Mouse (Mus musculus): Measurements from ENCODE around the gene Ildr1. TPM values are rescaled to one million over a fixed set of nuclear protein-coding genes. Genes with fewer than 3 reads are reported as not detected.

Ildr1 gene
- under 1 TPM; 0.18 to 0.25 TPM for total RNA-seq (2021)
- long read RNA-seq, experiment 1: 0 reads
- long read RNA-seq, experiment 2, partial matches to known transcripts: 1 of 1 reads
- long read RNA-seq, experiment 2, other reads (novel, unspliced or antisense): 0 of 1 reads

DNA sequence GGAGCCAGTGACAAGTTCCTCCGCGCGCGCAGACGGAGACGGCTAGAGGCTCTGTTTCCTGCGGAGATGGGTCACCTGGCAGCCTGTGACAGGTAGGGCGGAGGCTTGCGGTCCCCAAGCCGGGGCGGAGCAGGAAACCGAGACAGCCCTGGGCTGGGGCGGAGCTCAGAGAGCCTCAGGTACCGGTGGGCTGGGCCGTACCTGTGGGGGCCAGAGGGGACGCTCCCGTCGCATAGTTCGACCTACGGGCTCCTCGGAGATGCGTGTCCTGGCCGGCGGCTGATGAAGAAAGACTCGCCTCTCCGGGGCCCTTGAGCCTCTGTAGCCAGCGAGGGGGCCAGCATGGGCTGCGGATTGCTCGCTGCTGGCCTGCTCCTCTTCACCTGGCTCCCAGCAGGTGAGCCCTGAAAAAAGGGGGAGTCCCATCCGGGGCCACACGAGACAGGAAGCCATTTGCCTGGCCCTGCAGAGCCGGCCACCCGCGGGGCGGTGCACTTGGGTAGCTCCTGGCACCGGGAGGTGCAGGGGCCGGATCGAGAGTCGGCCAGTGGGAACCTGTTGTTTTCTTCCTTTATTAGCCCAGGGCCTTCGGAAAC lies at the start of gene Ildr1:
Gene Ildr1 (plus strand): TSS at position 161 of the 596 bp plus-strand sequence.
- H3K4me3 ChIP-seq: peak within 1 kb of the TSS; percentile 34
- no peak for DNase-seq (ENCODE audit: low spot score in 2 of 2)
- H3K27ac ChIP-seq: no peak within 1 kb of the TSS
- TF ChIP-seq CTCF (conservative IDR thresholded peaks at IDR 0.05): no peak

DNA sequence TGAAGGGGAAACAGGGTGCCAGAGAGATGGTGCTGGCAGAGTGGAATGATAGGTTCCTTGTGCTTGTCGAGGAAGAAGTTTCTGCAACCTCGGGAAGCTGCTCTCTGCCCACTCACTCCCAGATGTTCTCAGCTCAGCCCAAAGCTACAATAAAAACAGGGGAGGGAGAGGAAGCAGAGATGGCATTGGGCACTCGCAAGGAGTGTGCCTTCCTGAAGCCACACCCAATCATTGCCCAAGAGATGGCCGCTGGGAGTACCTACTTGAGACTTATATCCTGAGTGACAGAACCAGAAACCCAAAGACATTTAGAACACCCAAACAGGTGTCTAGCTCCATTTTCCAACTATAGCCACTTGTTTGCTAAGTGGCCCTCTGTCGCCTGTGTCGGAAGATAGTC lies 48.7 kb upstream of the Ildr1 start:
- no peak overlapping the region for H3K4me3 ChIP-seq
- DNase-seq (ENCODE audit: low spot score in 2 of 2): no peak
- no peak overlapping the region for H3K27ac ChIP-seq
- no peak for TF ChIP-seq CTCF (conservative IDR thresholded peaks at IDR 0.05)

GRCm38 (mm10) chr16:36649304-36649703 lies 44.5 kb upstream of the Ildr1 start:
- no peak for DNase-seq (ENCODE audit: low spot score in 2 of 2)
- TF ChIP-seq CTCF (conservative IDR thresholded peaks at IDR 0.05): no peak
- no peak overlapping the region for H3K27ac ChIP-seq

GRCm38 (mm10) chr16:36650511-36650910 lies 43.3 kb upstream of the Ildr1 start:
- no peak for DNase-seq (ENCODE audit: low spot score in 2 of 2)
- no peak for TF ChIP-seq CTCF (conservative IDR thresholded peaks at IDR 0.05)
- Histone ChIP-seq H3K4me3 (no peak overlapping the region), H3K27ac (no peak overlapping the region)

More at GRCm38 (mm10) chr16:36649304-36649703, 44.5 kb upstream of the Ildr1 start:
- H3K4me3 ChIP-seq: no peak overlapping the region

DNA sequence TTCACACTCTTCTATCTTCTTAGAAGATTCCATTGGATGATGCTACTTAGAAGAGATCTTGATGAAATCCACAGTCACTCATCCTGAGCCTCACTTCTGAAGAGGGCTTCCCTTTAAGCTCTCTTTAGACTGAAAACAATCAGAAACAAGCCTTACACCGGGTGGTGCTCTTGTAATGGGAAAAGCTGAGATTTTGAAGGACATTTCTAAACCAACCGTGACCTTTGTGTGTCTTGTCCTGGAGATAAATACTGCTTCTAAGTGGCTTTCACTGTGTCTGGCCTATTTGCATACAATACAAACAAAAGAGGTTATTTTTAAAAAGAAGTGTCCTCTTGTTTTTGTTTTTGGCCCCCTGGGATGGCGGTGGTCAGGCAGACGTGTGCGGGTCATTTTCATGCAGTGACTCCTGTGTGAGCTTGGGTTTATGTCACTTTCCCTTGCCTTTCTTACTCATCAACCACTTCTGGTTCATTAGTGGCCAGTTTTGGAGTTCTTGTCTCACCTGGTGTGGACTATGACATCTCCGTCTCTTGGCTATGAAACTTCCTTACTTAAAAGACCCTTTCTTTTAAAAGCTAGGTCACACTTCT lies 42.5 kb upstream of the Ildr1 start:
- H3K27ac ChIP-seq: no peak overlapping the region
- no peak overlapping the region for H3K4me3 ChIP-seq
- DNase-seq (ENCODE audit: low spot score in 2 of 2): no peak
- TF ChIP-seq CTCF (conservative IDR thresholded peaks at IDR 0.05): no peak

- no peak for TF ChIP-seq CTCF (conservative IDR thresholded peaks at IDR 0.05)
- no peak overlapping the region for H3K27ac ChIP-seq
- no peak overlapping the region for H3K4me3 ChIP-seq
- DNase-seq (ENCODE audit: low spot score in 2 of 2): no peak
Measured at GRCm38 (mm10) chr16:36655199-36655598, 38.6 kb upstream of the Ildr1 start.

- Histone ChIP-seq H3K4me3 (no peak overlapping the region), H3K27ac (no peak overlapping the region)
- no peak for TF ChIP-seq CTCF (conservative IDR thresholded peaks at IDR 0.05)
- DNase-seq (ENCODE audit: low spot score in 2 of 2): no peak
Measured at GRCm38 (mm10) chr16:36655910-36656309, 37.9 kb upstream of the Ildr1 start.

GRCm38 (mm10) chr16:36661330-36661729 lies 32.4 kb upstream of the Ildr1 start:
- Histone ChIP-seq H3K27ac (no peak overlapping the region), H3K4me3 (no peak overlapping the region)
- no peak for DNase-seq (ENCODE audit: low spot score in 2 of 2)
- no peak for TF ChIP-seq CTCF (conservative IDR thresholded peaks at IDR 0.05)

GRCm38 (mm10) chr16:36663484-36663883 lies 30.3 kb upstream of the Ildr1 start:
- TF ChIP-seq CTCF (conservative IDR thresholded peaks at IDR 0.05): no peak
- H3K4me3 ChIP-seq: no peak overlapping the region
- DNase-seq (ENCODE audit: low spot score in 2 of 2): no peak
- H3K27ac ChIP-seq: no peak overlapping the region

DNA sequence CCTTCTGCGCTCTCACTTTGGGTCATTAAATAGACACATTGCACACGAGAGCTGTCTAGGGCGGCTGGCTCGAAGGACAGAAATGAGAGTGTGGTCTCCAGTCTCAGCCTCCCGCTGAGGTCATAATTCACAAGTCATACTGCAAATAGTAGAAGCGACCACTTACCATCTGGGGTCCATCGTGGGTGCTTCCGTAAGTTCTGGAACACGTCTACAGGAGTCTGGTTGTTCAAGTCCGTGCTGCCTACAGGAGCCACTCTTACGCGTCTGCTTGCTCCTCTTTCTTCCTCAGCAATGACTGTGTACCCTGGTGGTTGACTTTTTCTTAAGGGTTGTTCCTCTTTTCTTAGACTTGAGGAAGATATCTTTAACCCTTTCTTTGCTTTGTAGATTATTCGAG lies 28.0 kb upstream of the Ildr1 start, which contains the start of gene Cd86:
Gene Cd86 (minus strand): TSS at position 300 of the 400 bp plus-strand sequence.
- no peak for DNase-seq (ENCODE audit: low spot score in 2 of 2)
- Histone ChIP-seq H3K27ac (no peak within 1 kb of the TSS), H3K4me3 (no peak within 1 kb of the TSS)
- TF ChIP-seq CTCF (conservative IDR thresholded peaks at IDR 0.05): no peak

DNA sequence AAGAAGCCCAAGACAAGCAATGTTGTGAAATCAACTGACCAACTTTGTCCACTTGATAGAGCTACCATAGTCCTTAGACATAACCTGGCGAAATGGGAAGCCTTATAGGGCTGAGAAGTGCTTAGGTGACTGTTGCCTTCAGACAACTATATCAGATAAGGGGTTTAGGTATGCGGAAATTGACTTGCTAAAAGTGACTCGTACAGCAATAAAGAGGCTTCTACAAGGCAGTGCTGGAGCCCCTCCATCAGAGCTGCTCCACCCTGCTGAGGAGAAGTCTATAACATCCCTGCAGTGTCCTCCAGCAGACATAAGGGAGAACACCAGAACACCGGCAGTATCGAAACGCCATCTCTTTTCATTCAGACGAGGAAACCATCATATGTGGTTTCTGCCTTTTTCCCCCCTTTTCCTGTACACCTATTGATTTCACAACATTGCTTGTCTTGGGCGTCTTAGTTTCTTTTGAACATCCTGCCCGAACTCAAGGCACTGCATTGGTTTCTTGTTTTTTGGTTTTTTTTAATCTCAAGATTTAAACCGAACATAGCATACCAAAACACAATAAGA lies 27.2 kb upstream of the Ildr1 start:
- no peak overlapping the region for H3K27ac ChIP-seq
- no peak for DNase-seq (ENCODE audit: low spot score in 2 of 2)
- no peak overlapping the region for H3K4me3 ChIP-seq
- no peak for TF ChIP-seq CTCF (conservative IDR thresholded peaks at IDR 0.05)

- Histone ChIP-seq H3K4me3 (no peak overlapping the region), H3K27ac (no peak overlapping the region)
- TF ChIP-seq CTCF (conservative IDR thresholded peaks at IDR 0.05): no peak
- DNase-seq (ENCODE audit: low spot score in 2 of 2): no peak
Measured at GRCm38 (mm10) chr16:36670590-36670989, 23.2 kb upstream of the Ildr1 start.

GRCm38 (mm10) chr16:36673196-36673595 lies 20.6 kb upstream of the Ildr1 start:
- no peak overlapping the region for H3K4me3 ChIP-seq
- no peak for DNase-seq (ENCODE audit: low spot score in 2 of 2)
- TF ChIP-seq CTCF (conservative IDR thresholded peaks at IDR 0.05): no peak
- H3K27ac ChIP-seq: no peak overlapping the region

Data from layer of hippocampus, adult 2 months (tissue).